28 mouse cellular contexts compared by ENCODE assay signal in genomic region chr2:158127245-158127644, GRCm38 (mm10). TPM values are rescaled to one million over a fixed set of nuclear protein-coding genes. Genes with fewer than 3 reads are reported as not detected.
DNase-seq lines count a peak whose midpoint lies in the region; ATAC-seq lines count a peak whose summit lies in the region.
"Had no signal": no experiment of that assay in that cellular context is flagged by ENCODE, and none has a peak within 500 bp of the region (broad histone marks: within the 10 kb centered on the region; RNA-seq: fewer than 3 reads in every experiment).

No protein-coding gene starts in this region.

- no peak overlapping the region for H3K4me2 ChIP-seq in heart, embryonic 13.5 days
- no peak overlapping the region for H3K4me2 ChIP-seq in lung, embryonic 16.5 days (ENCODE audit: low read depth, low read length)
- H3K4me2 ChIP-seq: embryonic facial prominence, embryonic 12.5 days; midbrain, embryonic 11.5 days; neural tube, embryonic 12.5 days had no signal

- no peaks in the 10 kb centered on the region for H3K9me3 ChIP-seq in heart, embryonic 13.5 days
- H3K9me3 ChIP-seq in lung, embryonic 16.5 days (ENCODE audit: control insufficient read depth, low read length) = no peaks in the 10 kb centered on the region
- H3K9me3 ChIP-seq: embryonic facial prominence, embryonic 12.5 days; neural tube, embryonic 12.5 days had no signal

- peak overlapping the region; percentile 79 for H3K27ac ChIP-seq in heart, embryonic 13.5 days (replicated peaks)
- H3K27ac ChIP-seq in lung, embryonic 16.5 days (ENCODE audit: low read length) = peak overlapping the region; percentile 76
- H3K27ac ChIP-seq: embryonic facial prominence, embryonic 12.5 days; kidney, postnatal 0 days; liver, embryonic 14.5 days; neural tube, embryonic 12.5 days; stomach, postnatal 0 days had no signal

- peaks cover 100% of the 10 kb centered on the region for H3K36me3 ChIP-seq in heart, embryonic 13.5 days
- H3K36me3 ChIP-seq in lung, embryonic 16.5 days (ENCODE audit: control insufficient read depth, insufficient read depth, low read length) = peaks cover 28% of the 10 kb centered on the region
- H3K36me3 ChIP-seq: embryonic facial prominence, embryonic 12.5 days; neural tube, embryonic 12.5 days had no signal

- whole genome bisulfite sequencing in heart, embryonic 13.5 days = 71% methylated on average over 6 of the region's 6 CpGs
- 85% methylated on average over 6 of the region's 6 CpGs for WGBS in lung, embryonic 16.5 days

- ATAC-seq in heart, embryonic 13.5 days (ENCODE audit: extremely low read depth, insufficient number of reproducible peaks, low FRiP score, low TSS enrichment) = no peak
- ATAC-seq in lung, embryonic 16.5 days (ENCODE audit: low read depth) = no peak
- ATAC-seq: forebrain, embryonic 14.5 days; hindbrain, embryonic 16.5 days; midbrain, embryonic 16.5 days; Patski had no signal

- no peak overlapping the region for H3K4me3 ChIP-seq in heart, embryonic 13.5 days
- H3K4me3 ChIP-seq in lung, embryonic 16.5 days (ENCODE audit: low read length) = no peak overlapping the region
- H3K4me3 ChIP-seq: embryonic facial prominence, embryonic 12.5 days; neural tube, embryonic 12.5 days had no signal

- peaks cover 70% of the 10 kb centered on the region for H3K4me1 ChIP-seq in heart, embryonic 13.5 days
- peaks cover 29% of the 10 kb centered on the region for H3K4me1 ChIP-seq in lung, embryonic 16.5 days (replicated peaks; ENCODE audit: control insufficient read depth, insufficient read depth, low read length)

- intact Hi-C loops in heart, postnatal 10 days (cut with DNase I) = no loop called here

- H3K9ac ChIP-seq in heart, embryonic 13.5 days = 0 out of 2 replicates have a peak overlapping the region, but pooled peaks have one; percentile 72
- no peak overlapping the region for H3K9ac ChIP-seq in lung, embryonic 16.5 days (ENCODE audit: low read length)
- H3K9ac ChIP-seq: embryonic facial prominence, embryonic 12.5 days; liver, embryonic 14.5 days; neural tube, embryonic 12.5 days had no signal

- no peaks in the 10 kb centered on the region for H3K27me3 ChIP-seq in heart, embryonic 13.5 days (replicated peaks)
- H3K27me3 ChIP-seq in lung, embryonic 16.5 days (ENCODE audit: control insufficient read depth, insufficient read depth, low read depth, low read length) = no peaks in the 10 kb centered on the region
- H3K27me3 ChIP-seq: embryonic facial prominence, embryonic 12.5 days; neural tube, embryonic 12.5 days; Patski had no signal

- peak; percentile 89 for DNase-seq in heart, adult 11 months
- no peak for DNase-seq in heart, adult 8-10 months (ENCODE audit: low spot score)
- no peak for DNase-seq in heart, postnatal 10 days
- DNase-seq in lung, adult 18-20 months = no peak
- peak; percentile 79 for DNase-seq in skeletal muscle tissue, adult 2 months (ENCODE audit: low read depth, low spot score)
- no peak for DNase-seq in kidney, adult 11 months
- DNase-seq: adrenal gland, postnatal 14 days; cerebellum, adult 11-12 months; cerebellum, adult 9-11 months; embryo, embryonic 11 days; kidney, adult 8-10 months; layer of hippocampus, adult 9-11 months; liver; right cerebral cortex, adult 18-20 months; thymus, adult 18-20 months; thymus, postnatal 25 days had no signal

RNA-seq across cellular contexts. Expression of gene Tgm2, which starts 19.0 kb away (rescaled TPM):
- total RNA-seq in heart, adult 8-10 months (2022) = 100 to 1,000 TPM; 211 to 296 (median 238) TPM
- 218 and 237 TPM in 2 replicates for polyA plus RNA-seq in heart, embryonic 13.5 days (2015; fragmentation: Nextera tagmentation; extraction: Ambion mirVana)
- total RNA-seq in heart, postnatal 10 days (2021) = 100 to 1,000 TPM; 162 to 208 TPM
- polyA plus RNA-seq in lung, embryonic 16.5 days (2015; fragmentation: Nextera tagmentation; extraction: Ambion mirVana) = 75.8 and 81.6 TPM in 2 replicates

Comparison
In these comparisons a context has a peak if more than half of its experiments do, and no peak if none do; other contexts are left out.
1. DNase-seq: peak in heart, adult 11 months (single experiment) and skeletal muscle tissue, adult 2 months (single experiment); none in heart, adult 8-10 months (single experiment), heart, postnatal 10 days (0 of 2), lung, adult 18-20 months (0 of 2) and kidney, adult 11 months (single experiment).